Mouse (Mus musculus) midbrain, embryonic 14.5 days (tissue): Measurements from ENCODE around the gene Jun. TPM values are rescaled to one million over a fixed set of nuclear protein-coding genes. Genes with fewer than 3 reads are reported as not detected.
A peak's percentile ranks its signal among the peaks of the same experiment; 100 is the strongest.

Experiments used
- ATAC-seq: fragments of 200-750 bp; cut with Nextera tagmentation; 2 replicates; pipeline ENCODE4 v1.8.0; 2017; ENCODE audit warnings: moderate number of reproducible peaks, moderate library complexity; ENCODE audit not compliant: low FRiP score, low TSS enrichment
- DNase-seq: peaks from one replicate; pipeline ENCODE4 v3.0.0-alpha.2; 2015
- H3K27ac ChIP-seq: fragments of 300-500 bp; sonication (generic); replicated peaks from 2 replicates; pipeline ENCODE4 v1.5.1; 2014; ENCODE audit warnings: mild to moderate bottlenecking, low read depth, low read length, moderate library complexity
- H3K27me3 ChIP-seq: fragments of 300-500 bp; sonication (generic); 2 replicates; pipeline ENCODE4 v1.6.1; 2014; ENCODE audit warnings: low read length, control low read depth, mixed read lengths; ENCODE audit not compliant: control insufficient read depth, insufficient read depth
- H3K36me3 ChIP-seq: fragments of 300-500 bp; sonication (generic); 2 replicates; pipeline ENCODE4 v1.6.1; 2014; ENCODE audit warnings: low read length, control low read depth; ENCODE audit not compliant: control insufficient read depth, insufficient read depth
- H3K4me1 ChIP-seq: fragments of 300-500 bp; sonication (generic); 2 replicates; pipeline ENCODE4 v1.6.1; 2014; ENCODE audit warnings: mild to moderate bottlenecking, antibody characterized with exemption, low read length, control low read depth; ENCODE audit not compliant: control insufficient read depth, insufficient read depth
- H3K4me2 ChIP-seq: fragments of 300-500 bp; sonication (generic); 2 replicates; pipeline ENCODE4 v1.6.1; 2014; ENCODE audit warnings: mild to moderate bottlenecking, low read length, moderate library complexity
- H3K4me3 ChIP-seq: fragments of 300-500 bp; sonication (generic); replicated peaks from 2 replicates; pipeline ENCODE4 v1.5.1; 2014; ENCODE audit warnings: low read depth, low read length
- H3K9ac ChIP-seq: fragments of 300-500 bp; sonication (generic); replicated peaks from 2 replicates; pipeline ENCODE4 v1.6.1; 2014; ENCODE audit warnings: mild to moderate bottlenecking, low read length, moderate library complexity
- H3K9me3 ChIP-seq: fragments of 300-500 bp; sonication (generic); 2 replicates; pipeline ENCODE4 v1.6.1; 2016; ENCODE audit warnings: low read length, control low read depth, mixed read lengths; ENCODE audit not compliant: control insufficient read depth
- whole genome bisulfite sequencing: fragments of 180-500 bp; shearing (Covaris S2); extraction: QIAGEN DNeasy Blood & Tissue Kit; methylation state at CpG from one replicate; pipeline ENCODE4 v1.1.7; 2014; 5-methylcytosine and 5-hydroxymethylcytosine counted together
- polyA plus RNA-seq: library from polyadenylated mRNA; unstranded; fragments of >200 nt; fragmentation: Nextera tagmentation; extraction: Ambion mirVana; gene quantifications from 2 replicates; pipeline ENCODE4 v1.2.1, GENCODE M21; 2014

Gene Jun
- polyA plus RNA-seq, 1 experiment from 2014 or later = 29.8 TPM

- WGBS = 85% methylated on average over 8 of the region's 8 CpGs
- Histone ChIP-seq H3K4me3 (no peak overlapping the region), H3K4me1 (no peaks in the 10 kb centered on the region), H3K4me2 (no peak overlapping the region), H3K9me3 (no peaks in the 10 kb centered on the region), H3K9ac (no peak overlapping the region), H3K27me3 (no peaks in the 10 kb centered on the region), H3K36me3 (no peaks in the 10 kb centered on the region), H3K27ac (no peak overlapping the region)
- DNase-seq = no peak
- no peak for ATAC-seq
Measured at GRCm38 (mm10) chr4:95068045-95068948, 16.3 kb upstream of the Jun start.

GRCm38 (mm10) chr4:95063609-95064210 lies 11.7 kb upstream of the Jun start:
- no peaks in the 10 kb centered on the region for H3K4me1 ChIP-seq
- H3K9ac ChIP-seq = no peak overlapping the region
- no peak for DNase-seq
- 93% methylated on average over 2 of the region's 2 CpGs for WGBS
- H3K27me3 ChIP-seq = no peaks in the 10 kb centered on the region
- H3K36me3 ChIP-seq = no peaks in the 10 kb centered on the region
- no peak overlapping the region for H3K4me3 ChIP-seq
- no peak for ATAC-seq
- no peaks in the 10 kb centered on the region for H3K9me3 ChIP-seq
- H3K4me2 ChIP-seq = no peak overlapping the region
- H3K27ac ChIP-seq = no peak overlapping the region

GRCm38 (mm10) chr4:95062873-95063272 lies 10.9 kb upstream of the Jun start:
- Histone ChIP-seq H3K9me3 (no peaks in the 10 kb centered on the region), H3K27me3 (no peaks in the 10 kb centered on the region), H3K4me1 (no peaks in the 10 kb centered on the region), H3K9ac (no peak overlapping the region), H3K4me2 (no peak overlapping the region), H3K27ac (no peak overlapping the region), H3K4me3 (no peak overlapping the region), H3K36me3 (no peaks in the 10 kb centered on the region)
- no peak for DNase-seq
- no peak for ATAC-seq
- 82% methylated on average over 9 of the region's 9 CpGs for WGBS

- 87% methylated on average over 4 of the region's 4 CpGs for WGBS
- H3K4me1 ChIP-seq = peaks cover 5% of the 10 kb centered on the region; the same call in 1 of the 2 replicates
- H3K27ac ChIP-seq = no peak overlapping the region
- H3K4me2 ChIP-seq = no peak overlapping the region
- H3K9ac ChIP-seq = no peak overlapping the region
- H3K9me3 ChIP-seq = no peaks in the 10 kb centered on the region
- H3K4me3 ChIP-seq = no peak overlapping the region
- ATAC-seq (no peak), DNase-seq (no peak)
- no peaks in the 10 kb centered on the region for H3K36me3 ChIP-seq
- H3K27me3 ChIP-seq = no peaks in the 10 kb centered on the region
Measured at GRCm38 (mm10) chr4:95057264-95057663, 5.2 kb upstream of the Jun start.

GRCm38 (mm10) chr4:95055276-95055675 lies 3.3 kb upstream of the Jun start:
- Histone ChIP-seq H3K36me3 (no peaks in the 10 kb centered on the region), H3K9me3 (no peaks in the 10 kb centered on the region), H3K4me2 (no peak overlapping the region), H3K4me1 (peaks cover 5% of the 10 kb centered on the region; the same call in 1 of the 2 replicates), H3K27me3 (no peaks in the 10 kb centered on the region), H3K9ac (no peak overlapping the region), H3K4me3 (no peak overlapping the region), H3K27ac (no peak overlapping the region)
- no peak for DNase-seq
- ATAC-seq = no peak
- 64% methylated on average over 1 of the region's 1 CpGs for WGBS

- no peak overlapping the region for H3K27ac ChIP-seq
- H3K4me1 ChIP-seq = peaks cover 12% of the 10 kb centered on the region
- no peaks in the 10 kb centered on the region for H3K9me3 ChIP-seq
- ATAC-seq = no peak
- no peak for DNase-seq
- no peaks in the 10 kb centered on the region for H3K36me3 ChIP-seq
- no peaks in the 10 kb centered on the region for H3K27me3 ChIP-seq
- peak overlapping the region; percentile 97; the same call in 1 of the 2 replicates for H3K4me2 ChIP-seq
- H3K9ac ChIP-seq = no peak overlapping the region
- WGBS = 60% methylated on average over 4 of the region's 4 CpGs
- H3K4me3 ChIP-seq = no peak overlapping the region
Measured at GRCm38 (mm10) chr4:95054336-95054735, 2.3 kb upstream of the Jun start.

GRCm38 (mm10) chr4:95053791-95054117 lies 1.7 kb upstream of the Jun start:
- H3K27me3 ChIP-seq = no peaks in the 10 kb centered on the region
- H3K9me3 ChIP-seq = no peaks in the 10 kb centered on the region
- peak; percentile 75 for DNase-seq
- WGBS = under 1% methylated on average over 6 of the region's 6 CpGs
- no peak for ATAC-seq
- H3K4me3 ChIP-seq = peak overlapping the region; percentile 70
- peaks cover 17% of the 10 kb centered on the region for H3K4me1 ChIP-seq
- H3K36me3 ChIP-seq = no peaks in the 10 kb centered on the region
- H3K9ac ChIP-seq = peak overlapping the region; percentile 40; the same call in 1 of the 2 replicates
- H3K27ac ChIP-seq = peak overlapping the region; percentile 95; the same call in 1 of the 2 replicates
- peak overlapping the region; percentile 97 for H3K4me2 ChIP-seq

- Histone ChIP-seq H3K9ac (peak overlapping the region; percentile 72), H3K27me3 (no peaks in the 10 kb centered on the region), H3K4me2 (peak overlapping the region; percentile 97), H3K4me3 (peak overlapping the region; percentile 70), H3K4me1 (peaks cover 23% of the 10 kb centered on the region), H3K36me3 (no peaks in the 10 kb centered on the region), H3K9me3 (no peaks in the 10 kb centered on the region), H3K27ac (peak overlapping the region; percentile 95)
- DNase-seq (peak; percentile 93), ATAC-seq (peak; percentile 44)
- under 1% methylated on average over 29 of the region's 29 CpGs for WGBS
Measured at GRCm38 (mm10) chr4:95053041-95053790, 1.2 kb upstream of the Jun start.
